Mouse (Mus musculus): Measurements from ENCODE around the gene Src.
"Not testable (repeated sequence)": the region's sequence is repeated elsewhere in the genome, so short reads cannot be mapped to it uniquely, and the experiment has no call there.

The Src gene

DNA sequence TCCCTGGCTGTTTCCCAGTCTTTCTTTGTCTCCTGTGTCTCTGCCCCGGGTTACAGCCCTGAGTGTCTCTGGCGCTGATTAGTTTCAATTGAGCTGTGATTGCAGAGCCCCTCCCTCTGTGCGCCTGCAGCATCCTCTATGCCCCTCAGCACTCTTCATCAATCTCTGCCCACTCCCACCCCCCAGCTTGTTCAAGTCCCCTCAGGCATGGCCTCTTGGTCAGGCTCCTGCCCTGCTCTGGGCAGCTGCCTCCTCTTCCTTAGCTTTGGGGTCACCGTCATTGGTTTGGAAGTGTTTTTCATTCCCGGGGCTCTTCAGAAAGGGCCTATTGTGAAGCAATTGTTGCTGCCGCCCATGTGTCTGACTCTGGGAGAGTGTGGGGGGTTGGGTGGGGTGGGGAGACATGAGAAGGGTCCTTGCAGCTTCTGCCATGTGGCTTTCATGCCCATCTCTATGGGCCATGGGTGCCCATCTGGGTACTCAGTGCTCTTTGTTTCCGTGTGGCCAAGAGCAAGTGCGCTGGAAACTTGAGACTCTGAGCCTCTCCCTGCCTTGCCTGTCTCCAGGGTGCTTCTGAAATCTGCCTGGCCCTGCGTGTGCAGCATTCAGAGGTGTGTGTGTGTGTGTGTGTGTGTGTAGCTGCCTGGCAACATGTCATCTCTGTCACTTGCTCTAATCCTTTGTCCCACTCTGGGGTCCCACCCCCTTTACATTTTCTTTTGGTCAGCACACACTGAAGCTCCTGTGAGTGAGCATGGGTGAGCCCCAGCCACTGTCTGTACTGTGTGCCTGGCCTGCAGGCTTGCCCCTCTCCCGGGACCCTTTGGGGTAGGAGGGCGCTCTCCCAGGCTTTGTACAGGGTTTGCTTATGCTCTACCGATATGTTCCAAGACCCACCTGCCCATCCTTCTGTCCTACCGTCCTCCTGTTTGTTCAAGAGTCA, 57.5 kb downstream of the Src start:
- no peak for DNase-seq (ENCODE audit: low spot score in 2 of 2)

DNA sequence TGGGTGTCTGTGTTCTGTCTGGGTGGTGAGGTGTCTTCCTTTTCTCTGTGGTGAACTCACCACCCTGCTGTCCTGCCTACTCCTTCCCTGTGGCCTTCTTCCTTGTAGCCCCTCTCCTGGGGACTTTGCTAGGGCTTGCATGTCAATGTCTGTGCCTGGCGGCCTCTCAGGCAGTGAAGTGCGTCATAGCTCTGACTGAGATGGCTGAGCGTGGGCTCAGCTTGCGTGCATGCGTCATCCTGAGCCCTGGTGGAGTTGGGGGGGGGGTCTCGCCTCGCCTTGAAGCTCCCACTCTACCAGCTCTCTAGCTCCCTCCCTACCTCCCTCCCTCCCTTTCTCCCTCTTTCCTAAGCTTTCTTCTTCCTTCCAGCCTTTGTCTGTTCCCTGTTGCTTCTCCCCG, 60.4 kb downstream of the Src start:
- DNase-seq (ENCODE audit: low spot score in 2 of 2) = no peak

DNA sequence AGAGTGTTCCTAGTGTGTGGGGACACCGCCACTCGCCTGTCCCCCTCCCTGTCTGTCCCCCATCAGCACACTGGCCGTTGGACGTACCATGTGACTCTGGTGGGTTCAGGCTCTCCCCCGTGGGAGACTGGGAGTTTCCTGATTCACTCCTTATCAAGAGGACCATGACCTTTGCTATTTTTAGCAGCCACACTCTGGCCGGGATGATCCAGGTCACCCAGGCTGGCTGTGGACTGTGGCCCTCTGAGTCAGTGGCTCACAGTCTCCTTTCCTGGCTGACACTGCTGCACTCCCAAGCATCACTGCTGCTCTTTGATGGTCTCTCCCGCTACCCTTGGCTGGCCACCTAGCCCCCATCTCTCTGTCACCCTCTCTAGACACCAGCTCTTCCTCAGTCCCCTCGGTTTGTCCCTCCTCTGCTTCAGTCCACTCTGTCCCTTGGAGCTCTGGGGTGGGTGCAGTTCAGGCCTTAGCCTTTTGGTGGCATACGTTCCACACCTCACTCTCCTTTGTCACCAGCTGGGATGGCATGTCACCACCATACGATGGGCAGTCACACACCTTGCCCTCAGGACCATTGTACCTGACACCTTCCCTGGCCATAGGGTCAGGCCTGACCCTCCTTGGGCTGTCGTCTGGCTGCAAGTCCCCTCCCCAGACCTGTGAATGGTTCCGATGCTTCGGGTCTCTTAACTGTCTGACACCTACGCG, 61.8 kb downstream of the Src start:
- DNase-seq (ENCODE audit: low spot score in 2 of 2) = peak in 1 of 2 experiments; percentile 62

DNA sequence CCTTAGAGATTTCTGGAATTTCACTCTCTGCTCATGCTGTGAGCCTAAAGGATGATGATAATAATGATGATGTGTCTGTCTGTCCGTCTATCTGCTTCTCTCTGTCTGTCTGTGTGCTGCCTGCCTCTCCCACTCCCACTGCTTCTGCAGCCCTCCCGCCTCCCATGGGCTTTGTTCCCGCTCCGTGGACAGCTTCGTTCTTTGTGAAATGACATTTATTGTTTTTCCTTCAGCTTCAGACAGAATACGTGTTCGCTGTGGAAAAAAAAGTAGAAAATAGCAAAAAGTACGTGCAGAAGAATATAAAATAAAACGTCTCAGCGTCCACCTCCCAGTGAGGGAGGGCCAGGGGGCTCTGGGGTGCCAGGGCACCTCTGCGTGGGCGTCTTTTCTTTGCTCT, 64.5 kb downstream of the Src start:
- DNase-seq (ENCODE audit: low spot score in 2 of 2) = no peak

DNA sequence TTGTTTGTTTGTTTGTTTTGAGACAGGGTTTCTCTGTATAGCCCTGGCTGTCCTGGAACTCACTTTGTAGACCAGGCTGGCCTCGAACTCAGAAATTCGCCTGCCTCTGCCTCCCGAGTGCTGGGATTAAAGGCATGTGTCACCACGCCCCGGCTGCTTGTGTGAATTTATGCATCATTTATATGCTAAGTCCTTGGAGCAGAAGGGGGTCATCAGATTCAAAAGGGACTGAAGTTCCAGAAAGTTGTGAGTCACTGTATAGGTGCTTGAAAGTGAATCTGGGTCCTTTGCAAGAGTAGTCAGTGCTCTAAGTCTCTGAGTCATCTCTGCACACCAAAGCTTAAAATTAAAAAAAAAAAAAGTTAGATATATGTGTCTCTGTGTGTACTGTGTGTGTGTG, 68.3 kb downstream of the Src start:
- DNase-seq (ENCODE audit: low spot score in 2 of 2) = not testable (repeated sequence)

DNA sequence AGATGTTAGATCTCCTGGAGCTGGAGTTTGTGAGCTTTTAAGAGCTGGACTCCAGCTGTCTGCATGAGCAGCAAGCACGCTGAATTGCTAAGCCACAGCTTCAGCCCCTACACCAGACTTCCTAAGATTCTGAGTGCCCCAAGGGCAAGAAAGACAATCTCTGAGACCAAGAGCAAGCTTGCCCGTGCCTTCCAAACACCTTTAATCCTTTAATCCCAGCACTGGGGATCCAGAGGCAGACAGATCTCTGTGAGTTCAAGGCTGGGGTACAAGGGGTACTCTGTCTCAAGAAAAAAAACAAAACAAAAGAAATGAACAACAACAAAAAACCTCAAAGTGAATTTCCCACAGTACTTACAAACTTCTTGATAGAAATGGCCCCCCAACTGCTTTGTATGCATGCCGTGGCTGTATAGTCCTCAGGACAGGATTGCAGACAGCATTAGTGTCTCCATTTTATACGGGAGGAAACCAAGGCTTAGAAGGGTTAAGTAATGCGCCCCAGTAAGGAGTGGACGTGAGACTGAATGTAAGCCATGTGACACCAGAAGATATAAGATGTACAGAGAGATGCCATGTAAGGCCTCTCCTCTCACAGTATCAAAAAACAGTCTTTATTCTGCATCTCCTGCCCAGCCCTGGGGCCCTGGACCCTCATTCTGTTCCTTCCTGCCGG, 68.9 kb downstream of the Src start:
- no peak for DNase-seq (ENCODE audit: low spot score in 2 of 2)

DNA sequence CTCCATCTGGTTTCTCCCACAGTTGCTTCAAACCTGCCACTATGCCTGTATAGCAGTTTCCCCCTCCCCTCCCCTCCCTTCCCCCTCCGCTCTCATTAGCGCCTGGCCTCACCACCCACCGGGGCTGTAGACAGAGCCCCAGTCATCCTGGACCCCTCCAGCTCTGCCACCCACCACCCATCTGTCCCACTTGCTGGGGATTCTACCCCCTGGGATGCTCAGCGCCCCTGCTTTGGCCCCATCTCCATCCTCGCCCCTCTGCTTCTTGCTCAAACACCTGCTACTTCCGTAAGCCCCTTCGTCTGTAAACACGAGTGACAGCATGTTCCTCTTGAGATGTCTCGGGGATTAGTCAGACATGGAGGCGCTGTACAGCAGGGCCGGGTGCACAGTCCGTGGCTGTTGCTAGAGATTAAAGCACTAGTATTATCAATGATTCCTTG, 69.5 kb downstream of the Src start:
- no peak for DNase-seq (ENCODE audit: low spot score in 2 of 2)

DNA sequence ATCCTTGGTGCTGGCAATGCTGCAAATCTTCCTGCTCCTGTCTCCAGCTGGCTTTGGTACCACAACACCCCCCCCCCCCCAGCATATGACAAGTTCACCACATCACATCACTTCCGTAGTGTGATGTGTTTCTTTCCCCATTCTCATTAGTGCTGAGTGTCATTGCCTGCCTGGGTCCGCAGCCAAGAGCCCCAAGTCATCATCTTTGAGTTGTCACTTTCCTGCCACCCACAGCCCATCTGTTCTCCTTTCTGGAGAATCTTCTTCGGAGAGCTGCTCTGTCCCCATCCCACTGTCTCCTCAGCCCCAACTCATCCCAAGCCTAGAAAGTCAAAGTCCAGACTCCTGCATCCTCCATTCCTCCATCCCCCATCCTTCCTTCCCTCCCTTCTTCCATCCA, 75.0 kb downstream of the Src start:
- peak; percentile 79 to 90 for DNase-seq (ENCODE audit: low spot score in 2 of 2)

DNA sequence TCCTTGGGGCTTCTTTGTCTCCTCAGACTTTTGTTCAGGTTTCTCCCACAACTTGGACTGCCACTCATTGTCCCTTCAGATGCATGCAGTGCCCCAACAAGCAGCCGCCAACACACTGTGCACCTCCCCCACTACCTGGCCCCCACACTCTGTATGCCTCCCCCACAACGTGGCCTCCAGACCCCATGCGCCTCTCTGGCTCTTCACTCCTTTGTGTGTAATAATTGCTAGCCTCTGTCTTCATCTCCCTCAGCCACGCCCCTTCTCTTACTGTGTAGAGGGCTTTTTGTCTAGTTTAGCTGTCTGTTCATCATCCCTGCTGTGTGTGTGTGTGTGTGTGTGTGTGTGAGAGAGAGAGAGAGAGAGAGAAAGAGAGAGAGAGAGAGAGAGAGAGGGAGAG, 80.3 kb downstream of the Src start:
- DNase-seq (ENCODE audit: low spot score in 2 of 2) = no peak

DNA sequence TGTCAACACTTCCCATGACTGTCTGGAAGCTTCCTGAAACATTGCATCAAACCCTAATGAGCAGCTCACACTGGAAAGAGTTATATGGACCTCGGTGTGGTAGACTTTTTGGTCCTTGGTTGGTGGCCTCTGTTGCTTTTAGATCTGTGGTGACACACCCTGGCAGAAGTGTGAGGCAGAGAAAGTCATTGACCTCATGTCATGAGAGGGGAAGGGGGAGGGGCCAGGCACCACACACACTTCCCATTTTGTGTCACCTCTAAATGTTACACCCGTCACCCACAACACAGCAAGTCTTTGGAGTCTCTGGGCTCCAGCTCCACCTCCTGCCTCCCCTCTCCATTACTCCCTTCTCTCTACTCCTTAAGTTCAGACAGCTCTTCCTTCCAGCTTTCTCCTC, 82.1 kb downstream of the Src start:
- DNase-seq (ENCODE audit: low spot score in 2 of 2) = no peak

DNA sequence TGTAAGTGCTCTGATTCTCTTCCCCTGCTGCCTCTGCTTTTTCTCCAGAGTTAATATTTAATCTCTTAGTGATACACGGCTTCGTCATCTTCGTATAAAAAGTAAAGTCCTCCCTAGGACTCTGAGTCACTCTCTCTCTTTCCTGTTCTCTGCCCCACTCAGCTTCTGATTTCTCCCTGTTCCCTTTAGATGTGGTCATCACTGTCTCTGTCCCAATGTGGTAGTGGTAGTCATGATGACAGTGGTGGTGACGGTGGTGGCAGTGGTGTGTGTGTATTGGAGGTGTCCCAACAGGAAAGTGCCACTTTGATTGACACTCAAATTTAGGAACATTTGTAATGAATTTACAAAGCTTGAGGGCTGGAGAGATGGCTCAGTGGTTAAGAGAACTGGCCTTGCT, 83.1 kb downstream of the Src start:
- DNase-seq (ENCODE audit: low spot score in 2 of 2) = no peak

DNA sequence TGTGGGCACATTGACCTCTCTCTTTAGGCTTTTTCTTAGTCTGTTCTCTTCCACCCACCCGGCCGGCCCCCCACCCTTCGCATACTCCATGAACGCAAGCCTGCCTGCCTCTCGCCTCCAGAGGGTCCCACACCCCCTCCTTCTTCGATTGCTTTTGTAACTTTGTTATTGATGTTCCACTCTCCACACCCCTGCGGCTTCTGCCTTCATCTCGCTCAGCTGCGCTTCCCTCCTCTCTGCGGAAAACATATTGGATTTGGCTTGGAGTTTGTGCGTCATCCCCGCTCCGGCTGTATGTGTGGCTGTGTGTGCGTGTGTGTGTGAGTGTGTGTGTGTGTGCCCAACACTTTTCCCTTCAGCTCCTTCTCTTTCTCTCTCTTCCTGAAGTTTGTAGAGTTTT, 88.5 kb downstream of the Src start:
- DNase-seq (ENCODE audit: low spot score in 2 of 2) = peak; percentile 72

DNA sequence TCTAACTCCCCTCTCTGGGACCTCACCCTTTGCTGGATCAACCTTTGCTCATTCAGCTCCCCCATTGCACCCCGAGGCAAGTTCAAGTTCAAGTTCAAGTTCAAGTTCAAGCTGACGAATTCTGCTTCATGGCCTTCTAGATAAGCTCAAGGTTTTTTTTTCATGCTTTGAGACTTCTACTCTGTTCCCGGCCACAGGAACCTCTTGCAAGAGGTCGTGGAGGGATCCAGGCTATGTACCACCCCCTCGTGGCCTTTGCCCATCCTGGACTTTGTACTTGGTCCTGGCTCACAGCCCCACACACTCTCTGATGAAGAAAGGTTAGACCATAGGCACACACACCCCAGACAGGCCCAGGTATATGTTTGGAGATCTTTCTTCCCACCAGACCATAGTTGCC, 90.9 kb downstream of the Src start:
- no peak for DNase-seq (ENCODE audit: low spot score in 2 of 2)

DNA sequence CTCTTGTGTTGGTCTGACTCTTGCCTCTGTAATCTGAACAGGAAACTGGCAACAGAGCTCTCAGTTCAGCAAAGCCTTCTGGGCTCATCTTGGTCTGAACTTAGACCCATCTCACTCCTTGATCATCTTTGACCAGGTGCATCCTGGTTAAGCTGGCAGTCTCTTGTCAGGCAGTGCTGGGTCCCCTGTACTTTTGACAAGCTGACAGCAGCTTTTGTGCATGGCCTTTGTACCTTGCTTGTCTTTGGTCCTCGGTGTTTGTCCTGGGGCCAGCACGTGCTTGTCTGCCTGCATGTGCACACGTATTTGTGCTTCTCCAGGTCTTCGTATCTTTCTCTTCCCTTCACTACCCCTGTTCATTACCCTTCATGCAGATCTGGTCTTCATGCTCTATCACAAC, 91.8 kb downstream of the Src start:
- DNase-seq (ENCODE audit: low spot score in 2 of 2) = no peak

DNA sequence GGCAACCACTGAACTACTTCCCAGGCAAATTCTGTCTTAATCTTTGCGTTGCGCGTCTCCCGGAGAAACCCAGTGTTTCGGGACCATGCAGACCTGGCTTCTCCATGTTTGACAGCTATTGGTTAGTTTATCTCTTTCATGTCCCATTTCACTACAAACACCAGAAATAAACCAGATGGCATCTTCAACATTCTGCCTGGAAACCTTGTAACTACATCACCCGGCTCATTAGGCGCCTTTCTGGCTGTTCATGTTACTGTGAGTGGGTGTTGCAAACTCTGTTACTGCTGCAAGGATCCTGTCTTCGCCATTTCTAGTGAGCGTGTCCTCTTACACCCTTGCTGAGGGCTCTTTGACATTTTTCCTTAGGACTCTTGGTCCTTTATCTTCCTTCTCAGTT, 94.6 kb downstream of the Src start:
- DNase-seq (ENCODE audit: low spot score in 2 of 2) = peak in 1 of 2 experiments; percentile 31

DNA sequence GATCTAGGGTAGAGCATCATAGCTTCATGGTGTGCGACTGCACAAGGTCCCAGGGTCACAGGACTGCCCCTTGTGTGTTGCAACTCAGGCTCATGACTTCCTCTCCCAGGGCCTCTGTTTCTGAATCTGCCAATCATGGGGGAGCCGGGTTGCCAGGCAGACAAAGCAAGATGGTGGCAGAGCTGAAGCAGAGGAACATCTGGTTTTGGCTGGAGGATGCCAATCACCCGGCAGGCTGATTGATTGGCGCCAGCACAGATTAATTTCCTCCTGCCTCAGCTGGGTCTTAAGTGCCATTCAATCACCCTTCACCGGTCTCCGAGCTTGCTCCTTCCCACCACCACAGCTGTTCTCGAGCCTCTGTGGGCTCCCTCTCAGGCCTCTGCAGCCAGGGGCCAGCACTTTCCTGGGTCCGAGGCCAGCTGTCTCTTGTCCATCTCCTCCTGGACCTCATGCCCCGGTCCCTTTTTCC, 95.5 kb downstream of the Src start:
- DNase-seq (ENCODE audit: low spot score in 2 of 2) = no peak

DNA sequence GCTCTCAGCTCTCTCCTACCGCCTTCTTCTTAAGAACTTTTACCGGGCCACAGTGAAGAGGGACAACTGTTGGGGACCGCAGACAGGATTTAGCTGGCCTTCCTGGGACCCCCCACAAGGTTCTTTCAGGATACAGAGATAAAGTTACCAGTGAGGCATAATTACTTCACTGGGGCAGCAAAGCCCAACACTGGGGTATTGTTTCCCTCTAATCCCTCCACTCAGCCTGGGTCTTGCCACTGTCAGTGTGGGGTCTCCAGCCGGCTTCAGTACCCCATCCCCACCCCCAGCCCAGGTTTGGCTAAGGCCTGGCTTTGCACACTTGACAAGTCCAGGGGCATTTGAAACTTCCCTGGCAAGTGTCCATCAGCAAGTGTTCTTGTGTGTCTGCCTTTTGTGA, 96.1 kb downstream of the Src start:
- no peak for DNase-seq (ENCODE audit: low spot score in 2 of 2)

DNA sequence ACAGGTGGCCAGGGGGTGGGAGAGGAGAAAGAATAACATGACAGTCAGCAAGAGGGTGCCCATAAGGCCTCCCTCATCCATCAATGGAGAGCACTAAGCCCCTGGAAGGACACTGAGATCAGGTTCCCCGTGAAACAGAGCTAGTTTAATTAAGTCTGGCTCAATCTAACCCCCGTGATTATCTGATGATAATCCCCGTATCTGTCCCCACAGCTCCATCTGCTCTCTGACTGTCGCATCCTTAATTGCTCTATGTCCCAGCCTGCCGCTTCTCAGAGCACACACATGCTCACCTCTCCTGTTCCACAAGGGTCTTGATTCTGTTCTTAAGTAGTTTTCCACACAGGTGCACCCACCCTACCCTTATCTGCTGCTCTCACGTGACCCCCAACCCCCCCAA, 99.3 kb downstream of the Src start:
- no peak for DNase-seq (ENCODE audit: low spot score in 2 of 2)

DNA sequence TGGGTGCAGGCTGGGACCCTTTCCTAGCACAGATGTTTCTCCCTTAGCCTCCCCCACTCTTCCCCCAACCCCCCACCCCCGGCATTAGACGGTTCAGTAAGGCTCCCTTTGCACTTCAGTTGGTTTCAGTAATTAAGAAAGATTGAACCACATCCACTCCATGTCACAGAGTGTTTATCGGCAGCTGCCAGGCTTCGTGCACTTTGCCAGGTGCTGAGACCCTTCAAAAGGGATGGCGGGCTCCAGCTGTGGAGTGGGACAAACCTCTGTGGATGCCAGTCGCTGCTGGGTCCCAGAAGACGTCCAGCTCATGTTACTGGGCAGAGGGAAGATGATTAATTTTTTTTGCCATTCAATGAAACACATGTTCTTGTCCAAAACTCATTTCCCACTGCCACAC, 100.2 kb downstream of the Src start:
- no peak for DNase-seq (ENCODE audit: low spot score in 2 of 2)

DNA sequence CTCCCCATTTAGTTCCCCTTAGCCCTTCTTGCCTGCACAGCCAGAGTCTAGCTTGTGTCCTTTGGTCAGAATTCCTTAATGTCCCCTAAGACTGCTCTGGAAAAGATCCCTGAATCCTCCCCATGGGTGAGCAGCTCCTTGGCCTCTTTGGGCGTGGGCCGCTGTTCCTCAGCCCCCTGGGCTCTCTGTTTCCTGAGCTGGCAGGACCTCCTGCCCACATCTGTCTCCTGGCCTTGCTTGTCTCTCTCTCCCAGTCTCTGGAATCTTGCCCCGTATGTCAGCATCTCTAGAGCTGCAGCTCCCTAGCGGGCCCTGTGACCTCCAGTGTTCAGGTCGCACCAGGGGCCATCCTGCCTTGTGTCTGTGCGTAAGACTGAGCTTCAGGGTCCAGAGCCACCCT, 101.2 kb downstream of the Src start:
- no peak for DNase-seq (ENCODE audit: low spot score in 2 of 2)

DNA sequence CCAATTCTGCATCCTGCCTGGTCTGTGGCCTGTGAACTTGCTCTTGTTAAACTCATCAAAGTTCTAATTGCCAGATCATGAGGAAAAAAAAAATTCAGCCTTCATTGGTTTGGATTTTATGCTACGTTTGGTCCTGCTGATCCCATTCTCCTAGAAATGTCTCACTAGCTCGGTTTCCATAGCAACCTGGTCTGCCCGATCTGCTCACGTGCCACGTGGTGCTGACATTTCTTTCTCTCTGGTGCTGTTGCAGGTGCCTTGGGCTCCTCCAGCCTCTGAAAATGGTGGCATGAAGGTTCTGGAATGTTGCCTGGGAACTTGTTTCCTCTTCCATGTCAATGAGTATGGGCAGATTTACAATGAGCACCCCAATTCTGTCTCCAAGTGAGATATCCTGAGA, 102.3 kb downstream of the Src start:
- peak; percentile 33 to 53 for DNase-seq (ENCODE audit: low spot score in 2 of 2)

Measured in frontal cortex, postnatal 36 days (tissue).